In genomic region chr9:109046306-109046705, GRCm38 (mm10) we compare ENCODE assay signal across 10 mouse cellular contexts. TPM values are rescaled to one million over a fixed set of nuclear protein-coding genes. Genes with fewer than 3 reads are reported as not detected.
DNase-seq lines count a peak whose midpoint lies in the region; ATAC-seq lines count a peak whose summit lies in the region.
"Had no signal": no experiment of that assay in that cellular context is flagged by ENCODE, and none has a peak within 500 bp of the region (broad histone marks: within the 10 kb centered on the region; RNA-seq: fewer than 3 reads in every experiment).

No protein-coding gene starts in this region.

- 35% methylated on average over 5 of the region's 5 CpGs for WGBS in heart, embryonic 12.5 days
- 35% methylated on average over 5 of the region's 5 CpGs for WGBS in liver, embryonic 11.5 days

- H3K9me3 ChIP-seq in heart, embryonic 12.5 days (replicated peaks) = no peaks in the 10 kb centered on the region
- no peaks in the 10 kb centered on the region for H3K9me3 ChIP-seq in liver, embryonic 11.5 days (ENCODE audit: control insufficient read depth, low read length)
- H3K9me3 ChIP-seq: embryonic facial prominence, embryonic 15.5 days; stomach, embryonic 15.5 days had no signal

- peak; percentile 57 for DNase-seq in heart, adult 8-10 months (ENCODE audit: low spot score)
- DNase-seq in adrenal gland, postnatal 10 days = peak; percentile 75
- peak; percentile 33 for DNase-seq in forelimb bud, embryonic 11.5 days (ENCODE audit: low read depth, low spot score)
- no peak for DNase-seq in liver, embryonic 11.5 days (ENCODE audit: low spot score)
- DNase-seq in retina, postnatal 1 day = peak; percentile 66
- no peak for DNase-seq in urinary bladder, postnatal 10 days (ENCODE audit: low spot score)

- no peak overlapping the region for H3K4me2 ChIP-seq in heart, embryonic 12.5 days
- no peak overlapping the region for H3K4me2 ChIP-seq in liver, embryonic 11.5 days
- H3K4me2 ChIP-seq: embryonic facial prominence, embryonic 15.5 days; stomach, embryonic 15.5 days had no signal

- H3K4me3 ChIP-seq in heart, embryonic 12.5 days = no peak overlapping the region
- no peak overlapping the region for H3K4me3 ChIP-seq in liver, embryonic 11.5 days (ENCODE audit: low read depth, low read length)
- H3K4me3 ChIP-seq: embryonic facial prominence, embryonic 15.5 days; stomach, embryonic 15.5 days had no signal

- H3K27ac ChIP-seq in heart, embryonic 12.5 days (ENCODE audit: poor library complexity, severe bottlenecking) = no peak overlapping the region
- no peak overlapping the region for H3K27ac ChIP-seq in liver, embryonic 11.5 days (ENCODE audit: low read depth, low read length)
- H3K27ac ChIP-seq: embryonic facial prominence, embryonic 15.5 days; stomach, embryonic 15.5 days had no signal

- no peaks in the 10 kb centered on the region for H3K27me3 ChIP-seq in heart, embryonic 12.5 days (replicated peaks)
- no peaks in the 10 kb centered on the region for H3K27me3 ChIP-seq in liver, embryonic 11.5 days (replicated peaks; ENCODE audit: control insufficient read depth, insufficient read depth, low read length)
- H3K27me3 ChIP-seq: embryonic facial prominence, embryonic 15.5 days; stomach, embryonic 15.5 days had no signal

- peaks cover 6% of the 10 kb centered on the region for H3K4me1 ChIP-seq in heart, embryonic 12.5 days (replicated peaks)
- no peaks in the 10 kb centered on the region for H3K4me1 ChIP-seq in liver, embryonic 11.5 days (replicated peaks; ENCODE audit: control insufficient read depth, insufficient read depth, low read length)
- H3K4me1 ChIP-seq: stomach, embryonic 15.5 days had no signal

- ATAC-seq in heart, embryonic 12.5 days (ENCODE audit: insufficient number of reproducible peaks, low FRiP score) = no peak
- peak; percentile 38 for ATAC-seq in CD4-positive, CD25-positive, alpha-beta regulatory T cell, adult 4 months
- peak; percentile 34; the same call in 1 of the 2 replicates for ATAC-seq in liver, embryonic 11.5 days (replicated peaks; ENCODE audit: low FRiP score)

- H3K9ac ChIP-seq in heart, embryonic 12.5 days = no peak overlapping the region
- H3K9ac ChIP-seq in liver, embryonic 11.5 days (ENCODE audit: low read depth, low read length) = no peak overlapping the region
- H3K9ac ChIP-seq: embryonic facial prominence, embryonic 15.5 days; stomach, embryonic 15.5 days had no signal

- peaks cover 25% of the 10 kb centered on the region for H3K36me3 ChIP-seq in heart, embryonic 12.5 days
- no peaks in the 10 kb centered on the region for H3K36me3 ChIP-seq in liver, embryonic 11.5 days (ENCODE audit: control insufficient read depth, insufficient read depth, low read length)

RNA-seq across cellular contexts. Expression of gene Shisa5, which starts 7.9 kb away (rescaled TPM):
- total RNA-seq in heart, adult 8-10 months (2022) = 10 to 100 TPM; 30.1 to 36.9 (median 33.7) TPM
- polyA plus RNA-seq in heart, embryonic 12.5 days (2016; fragmentation: Nextera tagmentation; extraction: Ambion mirVana) = 67.5 and 70.3 TPM in 2 replicates
- polyA plus RNA-seq in CD4-positive, CD25-positive, alpha-beta regulatory T cell, adult 4 months (2017; shearing (Covaris generic)) = 1,000 to 10,000 TPM; 3,771 to 6,921 TPM
- total RNA-seq in adrenal gland, postnatal 10 days (2021) = 100 to 1,000 TPM; 107 to 113 TPM
- 33.7 and 34.3 TPM in 2 replicates for polyA plus RNA-seq in liver, embryonic 11.5 days (2014; fragmentation: Nextera tagmentation; extraction: Ambion mirVana)

RNA-seq across cellular contexts. Expression of gene Trex1, which starts 13.2 kb away (rescaled TPM):
- 10 to 100 TPM; 16.3 to 19.2 (median 17.6) TPM for total RNA-seq in heart, adult 8-10 months (2022)
- 5.8 and 7.1 TPM in 2 replicates for polyA plus RNA-seq in heart, embryonic 12.5 days (2016; fragmentation: Nextera tagmentation; extraction: Ambion mirVana)
- polyA plus RNA-seq in CD4-positive, CD25-positive, alpha-beta regulatory T cell, adult 4 months (2017; shearing (Covaris generic)) = 10 to 100 TPM; 36.2 to 61.7 TPM
- total RNA-seq in adrenal gland, postnatal 10 days (2021) = 10 to 100 TPM; 14.0 to 15.9 TPM
- 8.9 and 9.7 TPM in 2 replicates for polyA plus RNA-seq in liver, embryonic 11.5 days (2014; fragmentation: Nextera tagmentation; extraction: Ambion mirVana)

RNA-seq across cellular contexts. Expression of gene Atrip, which starts 27.6 kb away (rescaled TPM):
- total RNA-seq in heart, adult 8-10 months (2022) = 1 to 10 TPM; 8.1 to 9.4 (median 8.5) TPM
- polyA plus RNA-seq in heart, embryonic 12.5 days (2016; fragmentation: Nextera tagmentation; extraction: Ambion mirVana) = 17.9 and 19.6 TPM in 2 replicates
- 10 to 100 TPM; 23.4 to 32.1 TPM for polyA plus RNA-seq in CD4-positive, CD25-positive, alpha-beta regulatory T cell, adult 4 months (2017; shearing (Covaris generic))
- 10 to 100 TPM; 13.8 to 14.2 TPM for total RNA-seq in adrenal gland, postnatal 10 days (2021)
- 24.3 and 28.9 TPM in 2 replicates for polyA plus RNA-seq in liver, embryonic 11.5 days (2014; fragmentation: Nextera tagmentation; extraction: Ambion mirVana)

RNA-seq across cellular contexts. Expression of gene Ccdc51, which starts 36.0 kb away (rescaled TPM):
- total RNA-seq in heart, adult 8-10 months (2022) = 10 to 100 TPM; 10.5 to 13.4 (median 12.7) TPM
- polyA plus RNA-seq in heart, embryonic 12.5 days (2016; fragmentation: Nextera tagmentation; extraction: Ambion mirVana) = 14.6 and 16.3 TPM in 2 replicates
- 10 to 100 TPM; 13.5 to 16.0 TPM for polyA plus RNA-seq in CD4-positive, CD25-positive, alpha-beta regulatory T cell, adult 4 months (2017; shearing (Covaris generic))
- total RNA-seq in adrenal gland, postnatal 10 days (2021) = 10 to 100 TPM; 15.7 to 19.4 TPM
- 21.9 TPM in 2 replicates for polyA plus RNA-seq in liver, embryonic 11.5 days (2014; fragmentation: Nextera tagmentation; extraction: Ambion mirVana)

RNA-seq across cellular contexts. Expression of gene Tma7, which starts 36.1 kb away (rescaled TPM):
- total RNA-seq in heart, adult 8-10 months (2022) = 100 to 1,000 TPM; 220 to 257 (median 236) TPM
- polyA plus RNA-seq in heart, embryonic 12.5 days (2016; fragmentation: Nextera tagmentation; extraction: Ambion mirVana) = 715 and 742 TPM in 2 replicates
- polyA plus RNA-seq in CD4-positive, CD25-positive, alpha-beta regulatory T cell, adult 4 months (2017; shearing (Covaris generic)) = 100 to 1,000 TPM; 679 to 933 TPM
- 100 to 1,000 TPM; 336 to 351 TPM for total RNA-seq in adrenal gland, postnatal 10 days (2021)
- polyA plus RNA-seq in liver, embryonic 11.5 days (2014; fragmentation: Nextera tagmentation; extraction: Ambion mirVana) = 716 and 742 TPM in 2 replicates

Comparison
In these comparisons a context has a peak if more than half of its experiments do, and no peak if none do; other contexts are left out.
1. DNase-seq: peak in heart, adult 8-10 months (single experiment), adrenal gland, postnatal 10 days (single experiment), forelimb bud, embryonic 11.5 days (single experiment) and retina, postnatal 1 day (single experiment); none in liver, embryonic 11.5 days (single experiment) and urinary bladder, postnatal 10 days (single experiment).
2. RNA of gene Shisa5, which starts 7.9 kb away (polyA plus RNA-seq): 3,771 to 6,921 TPM in CD4-positive, CD25-positive, alpha-beta regulatory T cell, adult 4 months; 67.5 to 70.3 TPM in heart, embryonic 12.5 days and 33.7 to 34.3 TPM in liver, embryonic 11.5 days; every median in the first group is over 10 times any median in the second.